Mouse (Mus musculus) heart, embryonic 12.5 days (tissue): Measurements from ENCODE around the gene Gbx1. TPM values are rescaled to one million over a fixed set of nuclear protein-coding genes. Genes with fewer than 3 reads are reported as not detected.

Experiments
- polyA plus RNA-seq: library from polyadenylated mRNA; unstranded; fragments of >200 nt; fragmentation: Nextera tagmentation; extraction: Ambion mirVana; gene quantifications from 2 replicates; pipeline ENCODE4 v1.2.1, GENCODE M21; 2016

The Gbx1 gene
- polyA plus RNA-seq, 1 experiment from 2014 or later, result not detected

Other genes starting within 250 kb of the Gbx1 start
- gene Kcnh2, start 175.6 kb downstream of the Gbx1 start, polyA plus RNA-seq, result 38.2 and 40.5 TPM in 2 replicates
- gene Nos3, start 162.4 kb downstream of the Gbx1 start, polyA plus RNA-seq, result 45.9 and 46.9 TPM in 2 replicates
- gene Atg9b, start 135.1 kb downstream of the Gbx1 start, polyA plus RNA-seq, result 1.4 and 2.6 TPM in 2 replicates
- gene Abcb8, start 133.5 kb downstream of the Gbx1 start, polyA plus RNA-seq, result 52.7 and 57.4 TPM in 2 replicates
- 0.09 and 0.19 TPM in 2 replicates for gene Asic3, start 113.8 kb downstream of the Gbx1 start, polyA plus RNA-seq
- 32.0 and 35.9 TPM in 2 replicates for gene Cdk5, start 103.7 kb downstream of the Gbx1 start, polyA plus RNA-seq
- 31.1 and 39.4 TPM in 2 replicates for gene Slc4a2, start 103.4 kb downstream of the Gbx1 start, polyA plus RNA-seq
- gene Fastk, start 81.9 kb downstream of the Gbx1 start, polyA plus RNA-seq, result 172 and 175 TPM in 2 replicates
- gene Tmub1, start 79.3 kb downstream of the Gbx1 start, polyA plus RNA-seq, result 18.9 and 19.7 TPM in 2 replicates
- 34.9 and 35.2 TPM in 2 replicates for gene Agap3, start 75.0 kb downstream of the Gbx1 start, polyA plus RNA-seq
- gene Asb10, start 13.8 kb upstream of the Gbx1 start, polyA plus RNA-seq, result 3.7 and 4.7 TPM in 2 replicates
- not detected in 2 replicates for gene 4931409K22Rik, start 29.6 kb upstream of the Gbx1 start, polyA plus RNA-seq
- gene Abcf2, start 50.3 kb upstream of the Gbx1 start, polyA plus RNA-seq, result 79.0 and 80.6 TPM in 2 replicates
- gene Chpf2, start 59.5 kb upstream of the Gbx1 start, polyA plus RNA-seq, result 20.1 and 22.8 TPM in 2 replicates
- gene Smarcd3, start 97.2 kb upstream of the Gbx1 start, polyA plus RNA-seq, result 86.4 and 90.3 TPM in 2 replicates
- 29.5 and 31.9 TPM in 2 replicates for gene Nub1, start 158.3 kb upstream of the Gbx1 start, polyA plus RNA-seq
- 7.9 and 9.3 TPM in 2 replicates for gene Wdr86, start 203.5 kb upstream of the Gbx1 start, polyA plus RNA-seq
- gene Crygn, start 230.8 kb upstream of the Gbx1 start, polyA plus RNA-seq, result 0.51 and 2.7 TPM in 2 replicates